Mouse (Mus musculus): Measurements from ENCODE around the gene Gtf3c2. TPM values are rescaled to one million over a fixed set of nuclear protein-coding genes. Genes with fewer than 3 reads are reported as not detected.
"Not testable (repeated sequence)": the region's sequence is repeated elsewhere in the genome, so short reads cannot be mapped to it uniquely, and the experiment has no call there.

Gene Gtf3c2
- 10 to 100 TPM; 65.5 to 98.8 (median 71.9) TPM for total RNA-seq (2022)

- peak; percentile 92 for DNase-seq
Observed at GRCm38 (mm10) chr5:31179766-31180630, at the start of gene Gtf3c2, which contains the start of gene Gm29609. Gene Gtf3c2, minus strand, starts transcription at chr5:31180144. Gene Gm29609, minus strand, starts transcription at chr5:31179911.

GRCm38 (mm10) chr5:31226641-31227040 is 46.7 kb upstream of the Gtf3c2 start:
- no peak for DNase-seq

- no peak for DNase-seq
Observed at GRCm38 (mm10) chr5:31222696-31223095, 42.8 kb upstream of the Gtf3c2 start.

- DNase-seq, result no peak
Observed at GRCm38 (mm10) chr5:31221304-31221945, 41.5 kb upstream of the Gtf3c2 start.

- peak; percentile 95 for DNase-seq
Observed at GRCm38 (mm10) chr5:31220448-31221303, 40.7 kb upstream of the Gtf3c2 start, which contains the start of gene Ppm1g. Gene Ppm1g, minus strand, starts transcription at chr5:31220687.

- DNase-seq, result no peak
Observed at GRCm38 (mm10) chr5:31219911-31220447, 40.0 kb upstream of the Gtf3c2 start.

GRCm38 (mm10) chr5:31219474-31219873 is 39.5 kb upstream of the Gtf3c2 start:
- DNase-seq, result no peak

- no peak for DNase-seq
Observed at GRCm38 (mm10) chr5:31219070-31219469, 39.1 kb upstream of the Gtf3c2 start.

- DNase-seq, result no peak
Observed at GRCm38 (mm10) chr5:31218294-31218693, 38.4 kb upstream of the Gtf3c2 start.

GRCm38 (mm10) chr5:31216554-31216953 is 36.6 kb upstream of the Gtf3c2 start:
- not testable (repeated sequence) for DNase-seq

- no peak for DNase-seq
Observed at GRCm38 (mm10) chr5:31204421-31204820, 24.5 kb upstream of the Gtf3c2 start.

- DNase-seq, result no peak
Observed at GRCm38 (mm10) chr5:31203866-31204265, 23.9 kb upstream of the Gtf3c2 start.

GRCm38 (mm10) chr5:31202933-31203332 is 23.0 kb upstream of the Gtf3c2 start:
- no peak for DNase-seq

- peak; percentile 99 for DNase-seq
Observed at GRCm38 (mm10) chr5:31201742-31202590, 22.0 kb upstream of the Gtf3c2 start, which contains the start of gene Zfp513. Gene Zfp513, minus strand, starts transcription at chr5:31202303.

- DNase-seq, result no peak
Observed at GRCm38 (mm10) chr5:31201042-31201741, 21.2 kb upstream of the Gtf3c2 start.

- no peak for DNase-seq
Observed at GRCm38 (mm10) chr5:31200327-31200768, 20.4 kb upstream of the Gtf3c2 start.

GRCm38 (mm10) chr5:31199893-31200292 is 19.9 kb upstream of the Gtf3c2 start:
- no peak for DNase-seq

- DNase-seq, result no peak
Observed at GRCm38 (mm10) chr5:31199321-31199892, 19.5 kb upstream of the Gtf3c2 start.

- no peak for DNase-seq
Observed at GRCm38 (mm10) chr5:31198616-31199320, 18.8 kb upstream of the Gtf3c2 start.
